Mouse (Mus musculus): ENCODE data around the gene Enox1. TPM values are rescaled to one million over a fixed set of nuclear protein-coding genes. Genes with fewer than 3 reads are reported as not detected.
"Not testable (repeated sequence)": the region's sequence is repeated elsewhere in the genome, so short reads cannot be mapped to it uniquely, and the experiment has no call there.

The Enox1 gene
- polyA plus RNA-seq (2014; fragmentation: Nextera tagmentation; extraction: Ambion mirVana) = 16.0 and 19.6 TPM in 2 replicates

GRCm38 (mm10) chr14:77156222-77156910 lies at the start of gene Enox1:
Enox1 (plus strand) TSS chr14:77156763.
- under 1% methylated on average over 73 of the region's 73 CpGs for WGBS
- peak within 1 kb of the TSS; percentile 82 for H3K4me3 ChIP-seq (ENCODE audit: low read depth, low read length)
- H3K4me1 ChIP-seq (ENCODE audit: control insufficient read depth, insufficient read depth, low read length) = peaks cover 14% of the 10 kb centered on the region; the same call in 1 of the 2 replicates
- H3K9me3 ChIP-seq (ENCODE audit: control insufficient read depth, low read length) = no peaks in the 10 kb centered on the region
- peak within 1 kb of the TSS; percentile 89 for H3K27ac ChIP-seq (ENCODE audit: low read depth, low read length)
- H3K36me3 ChIP-seq (ENCODE audit: control insufficient read depth, insufficient read depth, low read length) = no peaks in the 10 kb centered on the region
- H3K9ac ChIP-seq (ENCODE audit: low read length) = peak within 1 kb of the TSS; percentile 86
- ATAC-seq (ENCODE audit: insufficient read depth, low FRiP score, low TSS enrichment) = peak; percentile 87
- peak; percentile 94 for DNase-seq (ENCODE audit: low spot score)
- no peaks in the 10 kb centered on the region for H3K27me3 ChIP-seq (ENCODE audit: control insufficient read depth, insufficient read depth, low read length)
- peak within 1 kb of the TSS; percentile 97 for H3K4me2 ChIP-seq (ENCODE audit: low read depth)

- H3K9me3 ChIP-seq (ENCODE audit: control insufficient read depth, low read length); H3K27ac ChIP-seq (ENCODE audit: low read depth, low read length); H3K4me1 ChIP-seq (ENCODE audit: control insufficient read depth, insufficient read depth, low read length); H3K4me3 ChIP-seq (ENCODE audit: low read depth, low read length); DNase-seq (ENCODE audit: low spot score); H3K36me3 ChIP-seq (ENCODE audit: control insufficient read depth, insufficient read depth, low read length); H3K9ac ChIP-seq (ENCODE audit: low read length); ATAC-seq (ENCODE audit: insufficient read depth, low FRiP score, low TSS enrichment); H3K4me2 ChIP-seq (ENCODE audit: low read depth); H3K27me3 ChIP-seq (ENCODE audit: control insufficient read depth, insufficient read depth, low read length): not testable (repeated sequence)
- WGBS = 64% methylated on average over 5 of the region's 5 CpGs
These were observed 45.9 kb upstream of the Enox1 start for GRCm38 (mm10) chr14:77110622-77111021.

- ATAC-seq (ENCODE audit: insufficient read depth, low FRiP score, low TSS enrichment) (no peak), DNase-seq (ENCODE audit: low spot score) (no peak)
- Histone ChIP-seq H3K9me3 (ENCODE audit: control insufficient read depth, low read length) (no peaks in the 10 kb centered on the region), H3K27me3 (ENCODE audit: control insufficient read depth, insufficient read depth, low read length) (no peaks in the 10 kb centered on the region), H3K4me3 (ENCODE audit: low read depth, low read length) (no peak overlapping the region), H3K36me3 (ENCODE audit: control insufficient read depth, insufficient read depth, low read length) (no peaks in the 10 kb centered on the region), H3K27ac (ENCODE audit: low read depth, low read length) (no peak overlapping the region), H3K4me1 (ENCODE audit: control insufficient read depth, insufficient read depth, low read length) (no peaks in the 10 kb centered on the region), H3K4me2 (ENCODE audit: low read depth) (no peak overlapping the region), H3K9ac (ENCODE audit: low read length) (no peak overlapping the region)
- 92% methylated on average over 5 of the region's 5 CpGs for WGBS
These were observed 26.0 kb upstream of the Enox1 start for GRCm38 (mm10) chr14:77130612-77131011.

GRCm38 (mm10) chr14:77136936-77137335 lies 19.6 kb upstream of the Enox1 start:
- no peak for DNase-seq (ENCODE audit: low spot score)

GRCm38 (mm10) chr14:77141324-77142282 lies 15.0 kb upstream of the Enox1 start:
- no peak overlapping the region for H3K4me3 ChIP-seq (ENCODE audit: low read depth, low read length)
- no peak overlapping the region for H3K9ac ChIP-seq (ENCODE audit: low read length)
- no peaks in the 10 kb centered on the region for H3K9me3 ChIP-seq (ENCODE audit: control insufficient read depth, low read length)
- DNase-seq (ENCODE audit: low spot score) = peak; percentile 84
- ATAC-seq (ENCODE audit: insufficient read depth, low FRiP score, low TSS enrichment) = peak; percentile 71; the same call in 1 of the 2 replicates
- WGBS = 36% methylated on average over 16 of the region's 17 CpGs
- no peak overlapping the region for H3K4me2 ChIP-seq (ENCODE audit: low read depth)
- no peaks in the 10 kb centered on the region for H3K4me1 ChIP-seq (ENCODE audit: control insufficient read depth, insufficient read depth, low read length)
- no peaks in the 10 kb centered on the region for H3K36me3 ChIP-seq (ENCODE audit: control insufficient read depth, insufficient read depth, low read length)
- H3K27me3 ChIP-seq (ENCODE audit: control insufficient read depth, insufficient read depth, low read length) = no peaks in the 10 kb centered on the region
- H3K27ac ChIP-seq (ENCODE audit: low read depth, low read length) = no peak overlapping the region

More at GRCm38 (mm10) chr14:77136936-77137335, 19.6 kb upstream of the Enox1 start:
- H3K27ac ChIP-seq (ENCODE audit: low read depth, low read length) = no peak overlapping the region
- no peak overlapping the region for H3K4me2 ChIP-seq (ENCODE audit: low read depth)
- H3K27me3 ChIP-seq (ENCODE audit: control insufficient read depth, insufficient read depth, low read length) = no peaks in the 10 kb centered on the region
- no peak overlapping the region for H3K4me3 ChIP-seq (ENCODE audit: low read depth, low read length)
- WGBS = 76% methylated on average over 6 of the region's 6 CpGs
- no peak for ATAC-seq (ENCODE audit: insufficient read depth, low FRiP score, low TSS enrichment)
- H3K4me1 ChIP-seq (ENCODE audit: control insufficient read depth, insufficient read depth, low read length) = no peaks in the 10 kb centered on the region
- H3K36me3 ChIP-seq (ENCODE audit: control insufficient read depth, insufficient read depth, low read length) = no peaks in the 10 kb centered on the region
- H3K9ac ChIP-seq (ENCODE audit: low read length) = no peak overlapping the region
- no peaks in the 10 kb centered on the region for H3K9me3 ChIP-seq (ENCODE audit: control insufficient read depth, low read length)

GRCm38 (mm10) chr14:77145103-77145502 lies 11.5 kb upstream of the Enox1 start:
- H3K4me2 ChIP-seq (ENCODE audit: low read depth) = no peak overlapping the region
- no peak overlapping the region for H3K27ac ChIP-seq (ENCODE audit: low read depth, low read length)
- H3K27me3 ChIP-seq (ENCODE audit: control insufficient read depth, insufficient read depth, low read length) = no peaks in the 10 kb centered on the region
- H3K4me3 ChIP-seq (ENCODE audit: low read depth, low read length) = no peak overlapping the region
- no peaks in the 10 kb centered on the region for H3K9me3 ChIP-seq (ENCODE audit: control insufficient read depth, low read length)
- ATAC-seq (ENCODE audit: insufficient read depth, low FRiP score, low TSS enrichment) (no peak), DNase-seq (ENCODE audit: low spot score) (no peak)
- 94% methylated on average over 4 of the region's 4 CpGs for WGBS
- no peak overlapping the region for H3K9ac ChIP-seq (ENCODE audit: low read length)
- no peaks in the 10 kb centered on the region for H3K36me3 ChIP-seq (ENCODE audit: control insufficient read depth, insufficient read depth, low read length)
- no peaks in the 10 kb centered on the region for H3K4me1 ChIP-seq (ENCODE audit: control insufficient read depth, insufficient read depth, low read length)

- no peaks in the 10 kb centered on the region for H3K27me3 ChIP-seq (ENCODE audit: control insufficient read depth, insufficient read depth, low read length)
- H3K4me3 ChIP-seq (ENCODE audit: low read depth, low read length) = no peak overlapping the region
- H3K36me3 ChIP-seq (ENCODE audit: control insufficient read depth, insufficient read depth, low read length) = no peaks in the 10 kb centered on the region
- ATAC-seq (ENCODE audit: insufficient read depth, low FRiP score, low TSS enrichment) (no peak), DNase-seq (ENCODE audit: low spot score) (no peak)
- no peak overlapping the region for H3K9ac ChIP-seq (ENCODE audit: low read length)
- no peak overlapping the region for H3K4me2 ChIP-seq (ENCODE audit: low read depth)
- H3K9me3 ChIP-seq (ENCODE audit: control insufficient read depth, low read length) = no peaks in the 10 kb centered on the region
- 91% methylated on average over 1 of the region's 1 CpGs for WGBS
- no peaks in the 10 kb centered on the region for H3K4me1 ChIP-seq (ENCODE audit: control insufficient read depth, insufficient read depth, low read length)
- no peak overlapping the region for H3K27ac ChIP-seq (ENCODE audit: low read depth, low read length)
These were observed 8.9 kb upstream of the Enox1 start for GRCm38 (mm10) chr14:77147635-77148034.

- no peak overlapping the region for H3K27ac ChIP-seq (ENCODE audit: low read depth, low read length)
- H3K4me2 ChIP-seq (ENCODE audit: low read depth) = no peak overlapping the region
- no peak overlapping the region for H3K9ac ChIP-seq (ENCODE audit: low read length)
- no peaks in the 10 kb centered on the region for H3K36me3 ChIP-seq (ENCODE audit: control insufficient read depth, insufficient read depth, low read length)
- H3K4me1 ChIP-seq (ENCODE audit: control insufficient read depth, insufficient read depth, low read length) = peaks cover 2% of the 10 kb centered on the region; the same call in 1 of the 2 replicates
- H3K4me3 ChIP-seq (ENCODE audit: low read depth, low read length) = no peak overlapping the region
- ATAC-seq (ENCODE audit: insufficient read depth, low FRiP score, low TSS enrichment) (no peak), DNase-seq (ENCODE audit: low spot score) (no peak)
- H3K27me3 ChIP-seq (ENCODE audit: control insufficient read depth, insufficient read depth, low read length) = no peaks in the 10 kb centered on the region
- WGBS = 76% methylated on average over 6 of the region's 6 CpGs
- H3K9me3 ChIP-seq (ENCODE audit: control insufficient read depth, low read length) = no peaks in the 10 kb centered on the region
These were observed 6.0 kb upstream of the Enox1 start for GRCm38 (mm10) chr14:77150556-77150955.
